Mouse (Mus musculus) ovary, adult 18-20 months (tissue): ENCODE measurements around the gene Atf7.
"Not testable (repeated sequence)": the region's sequence is repeated elsewhere in the genome, so short reads cannot be mapped to it uniquely, and the experiment has no call there.

Experiments used
- DNase-seq: peaks from one replicate; pipeline ENCODE4 v3.0.0; 2022; ENCODE audit warnings: low spot score, mixed read lengths

Atf7 gene

GRCm38 (mm10) chr15:102619486-102619885, 5.8 kb downstream of the Atf7 start:
- no peak for DNase-seq

DNA sequence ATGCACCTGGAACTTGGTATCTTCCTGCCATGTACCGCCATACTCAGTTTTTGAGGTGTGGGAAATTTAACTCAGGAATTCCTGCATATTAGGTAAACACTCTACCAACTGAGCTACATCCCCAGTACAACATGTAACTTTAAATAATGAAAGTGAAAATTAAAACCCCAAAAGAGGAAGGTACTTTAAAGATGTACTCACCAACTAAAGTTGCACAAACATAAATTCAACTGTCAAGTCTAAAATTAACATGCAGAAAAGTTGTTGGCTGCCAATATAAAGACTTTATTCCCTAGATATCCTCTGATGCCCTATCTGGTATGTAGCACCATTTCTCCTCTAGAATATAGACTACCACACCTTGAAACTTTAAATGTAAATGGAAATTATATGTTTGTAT, 7.6 kb downstream of the Atf7 start:
- no peak for DNase-seq

- no peak for DNase-seq
Observed at GRCm38 (mm10) chr15:102616174-102616573, 9.1 kb downstream of the Atf7 start.

DNA sequence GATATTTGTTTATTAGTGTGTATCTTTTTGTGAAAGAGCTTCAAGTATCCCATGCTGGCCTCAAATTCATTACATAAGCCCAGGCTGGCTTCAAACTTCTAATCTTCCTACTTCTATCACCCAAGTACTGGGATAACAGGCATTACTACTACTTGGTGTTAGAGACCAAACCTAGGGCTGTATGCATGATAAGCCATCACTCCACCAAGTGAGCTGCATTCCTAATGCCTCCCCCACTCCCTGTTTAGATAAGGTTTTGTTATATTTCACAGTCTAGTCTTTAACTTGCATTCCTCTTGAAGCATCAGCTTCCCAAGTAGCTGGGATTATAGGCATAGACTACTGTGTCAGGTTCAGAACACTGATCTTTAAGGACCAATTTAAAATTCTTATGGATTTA, 11.0 kb downstream of the Atf7 start:
- DNase-seq: no peak

DNA sequence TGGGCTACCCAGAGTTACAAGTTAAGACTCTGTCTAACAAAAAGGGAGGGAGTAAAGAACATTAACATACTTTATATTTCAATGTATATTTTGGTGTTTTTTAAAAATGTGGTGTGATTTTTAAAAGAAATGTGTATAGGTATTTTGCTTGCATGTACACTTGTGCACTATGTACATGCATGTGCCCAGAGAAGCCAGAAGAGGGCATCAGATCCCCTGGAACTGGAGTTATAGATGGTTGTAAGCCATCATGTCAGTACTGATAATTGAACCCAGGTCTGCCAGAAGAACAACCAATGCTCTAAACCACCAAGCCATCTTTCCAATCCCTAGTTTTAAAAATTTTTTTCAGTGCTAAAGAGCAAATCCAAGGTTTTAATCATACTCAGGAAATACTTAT, 12.3 kb downstream of the Atf7 start:
- DNase-seq: no peak

GRCm38 (mm10) chr15:102608586-102608985, 16.7 kb downstream of the Atf7 start:
- DNase-seq: not testable (repeated sequence)

DNA sequence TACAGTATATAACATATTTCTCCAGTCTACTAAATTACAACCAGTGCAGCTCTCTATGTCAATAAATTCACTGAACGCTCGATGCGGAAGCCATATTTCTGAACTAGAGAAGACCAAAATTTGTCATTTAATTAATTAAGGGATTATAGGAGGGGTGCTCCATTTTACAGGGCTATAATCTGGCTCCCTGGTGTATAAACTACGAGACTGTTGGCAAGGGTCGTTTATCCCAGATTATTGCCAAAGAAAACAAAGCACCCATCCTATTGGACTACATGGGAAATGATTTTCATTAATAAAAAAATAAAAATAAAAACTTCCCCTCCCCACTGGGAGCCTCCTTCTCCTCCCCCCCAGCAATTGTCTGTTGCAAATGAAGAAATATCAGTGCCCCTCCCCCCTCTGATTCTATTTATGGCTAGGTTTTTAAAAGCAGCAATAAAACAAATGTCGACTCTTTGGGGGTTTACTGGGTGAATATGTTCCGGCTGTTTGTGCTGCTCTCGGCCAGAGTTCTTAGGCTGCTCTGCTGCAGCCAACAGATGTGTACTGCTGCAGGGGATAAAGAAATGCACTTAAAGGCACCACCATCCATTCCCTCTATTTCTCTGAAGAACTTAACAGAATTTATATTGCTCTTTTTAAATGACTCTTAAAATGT, 31.1 kb downstream of the Atf7 start:
- no peak for DNase-seq

GRCm38 (mm10) chr15:102592674-102593073, 32.6 kb downstream of the Atf7 start:
- DNase-seq: no peak

DNA sequence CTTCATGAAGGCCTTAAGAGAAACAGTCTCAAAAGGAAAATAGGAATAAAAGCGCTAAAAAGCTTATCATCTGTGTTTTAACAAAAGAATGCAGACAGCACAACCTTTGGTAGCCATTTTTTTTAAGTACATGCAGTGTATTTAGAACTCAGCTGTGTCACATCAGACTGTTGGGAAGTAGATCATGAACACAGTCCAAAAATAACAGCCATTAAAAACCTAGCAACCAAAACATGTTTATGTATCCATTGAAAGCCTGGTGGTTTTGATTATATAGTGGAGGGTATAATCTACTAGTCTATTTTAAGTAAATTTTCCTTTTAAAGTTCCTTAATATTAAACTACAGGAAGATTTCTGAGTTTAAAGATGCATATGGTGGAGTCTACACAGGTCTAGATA, 34.7 kb downstream of the Atf7 start:
- DNase-seq: no peak

DNA sequence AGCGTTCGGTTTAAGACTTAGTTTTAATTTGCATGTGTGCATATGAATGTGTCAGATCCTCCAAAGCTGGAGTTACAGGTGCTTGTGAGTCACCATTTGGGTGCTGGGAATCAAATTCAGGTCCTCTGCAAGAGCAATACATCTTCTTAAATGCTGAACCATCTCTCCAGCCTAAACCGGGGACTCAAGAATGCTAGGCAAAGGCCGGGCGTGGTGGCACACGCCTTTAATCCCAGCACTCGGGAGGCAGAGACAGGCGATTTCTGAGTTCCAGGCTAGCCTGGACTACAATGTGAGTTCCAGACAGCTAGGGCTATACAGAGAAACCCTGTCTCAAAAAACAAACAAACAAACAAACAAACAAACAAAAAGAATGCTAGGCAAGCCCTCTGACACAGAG, 35.4 kb downstream of the Atf7 start:
- DNase-seq: no peak

GRCm38 (mm10) chr15:102585501-102585900, 39.8 kb downstream of the Atf7 start:
- no peak for DNase-seq

DNA sequence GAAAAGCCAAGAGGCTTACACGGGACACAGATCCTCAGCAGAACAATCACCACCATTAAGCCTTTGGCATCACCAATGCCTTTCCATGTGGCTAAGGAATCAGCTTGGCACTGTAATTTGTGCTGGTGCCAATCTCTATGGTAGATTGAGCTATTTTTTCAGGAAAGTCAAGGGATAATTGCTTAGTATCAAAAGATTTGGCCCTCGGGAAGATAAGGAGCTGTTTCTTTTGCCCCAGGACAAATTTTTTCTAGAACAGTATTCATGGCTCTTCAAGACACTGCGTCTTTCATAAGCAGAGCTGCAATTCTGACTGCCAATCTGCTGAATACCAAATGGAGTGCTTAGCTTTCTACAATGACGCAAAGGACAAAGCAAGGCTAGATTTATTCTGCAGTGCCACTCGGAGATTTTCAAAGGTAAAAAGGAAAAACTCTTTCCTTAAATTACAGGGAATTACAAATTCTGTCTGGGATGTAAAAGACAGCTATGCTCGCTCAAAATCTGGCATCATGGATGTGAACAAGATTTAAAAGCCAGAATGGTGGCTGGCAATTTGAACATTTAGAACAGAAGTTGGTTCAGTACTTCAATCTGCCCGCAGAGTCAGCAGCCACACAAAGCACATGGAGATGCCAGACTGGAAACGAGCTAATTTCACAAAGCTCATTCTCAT, 41.4 kb downstream of the Atf7 start:
- DNase-seq: no peak

DNA sequence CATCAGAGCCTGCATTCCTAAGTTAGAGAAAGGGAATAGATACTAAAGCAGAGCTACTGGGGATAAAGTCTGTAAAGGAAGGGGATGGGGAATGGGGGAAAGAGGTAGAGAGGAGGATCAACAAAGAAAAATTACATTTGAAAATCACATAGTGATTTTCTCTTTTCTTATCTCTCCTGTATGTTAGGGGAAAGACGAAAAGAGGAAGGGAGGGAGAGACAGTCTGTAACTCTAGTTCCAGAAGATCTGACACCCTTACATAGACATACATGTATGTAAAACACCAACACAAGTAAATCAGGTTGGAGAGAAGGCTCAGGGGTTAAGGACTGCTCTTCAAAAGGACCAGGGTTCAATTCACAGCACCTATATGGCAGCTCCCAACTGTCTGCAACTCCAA, 44.1 kb downstream of the Atf7 start:
- no peak for DNase-seq

- DNase-seq: no peak
Observed at GRCm38 (mm10) chr15:102578351-102578750, 46.9 kb downstream of the Atf7 start.

DNA sequence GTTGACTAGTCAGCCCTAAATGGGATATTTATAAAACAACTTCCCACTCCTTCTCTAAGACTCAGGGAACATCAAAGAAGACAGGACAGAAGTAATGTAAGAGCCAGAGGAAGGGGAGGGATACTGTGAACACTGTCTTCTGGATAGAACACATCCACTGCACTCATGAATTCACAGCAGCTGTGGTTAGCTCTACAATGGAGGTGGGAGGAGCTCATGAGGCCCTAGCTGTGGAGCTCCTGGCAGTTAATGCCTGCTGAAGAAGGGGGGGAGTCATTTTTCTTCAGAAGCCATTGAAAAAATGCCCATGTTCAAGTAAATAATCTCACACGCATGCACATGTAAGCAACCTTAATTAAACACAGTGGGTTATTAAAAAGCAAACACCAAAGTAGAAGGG, 48.3 kb downstream of the Atf7 start:
- no peak for DNase-seq

- no peak for DNase-seq
Observed at GRCm38 (mm10) chr15:102572081-102572480, 53.2 kb downstream of the Atf7 start.

DNA sequence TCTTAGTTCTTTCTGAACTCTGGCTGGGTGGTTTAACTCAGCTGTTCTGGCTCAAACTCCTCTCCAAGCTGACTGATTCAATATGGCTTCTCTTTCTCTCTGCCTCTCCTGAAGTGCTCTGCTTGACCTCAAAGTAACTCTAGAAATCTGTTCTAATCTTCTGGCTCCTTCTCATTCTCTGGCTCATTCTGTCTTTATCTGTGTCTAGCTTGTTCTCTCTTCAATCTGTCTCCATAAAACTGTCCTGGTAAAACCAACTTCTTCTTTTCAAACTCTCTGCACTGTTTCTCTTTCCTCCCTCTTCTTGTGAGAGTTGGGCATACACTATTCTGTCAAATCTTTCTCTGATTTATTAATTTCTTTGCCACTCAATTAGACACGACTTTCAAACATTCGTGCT, 57.4 kb downstream of the Atf7 start:
- DNase-seq: no peak

DNA sequence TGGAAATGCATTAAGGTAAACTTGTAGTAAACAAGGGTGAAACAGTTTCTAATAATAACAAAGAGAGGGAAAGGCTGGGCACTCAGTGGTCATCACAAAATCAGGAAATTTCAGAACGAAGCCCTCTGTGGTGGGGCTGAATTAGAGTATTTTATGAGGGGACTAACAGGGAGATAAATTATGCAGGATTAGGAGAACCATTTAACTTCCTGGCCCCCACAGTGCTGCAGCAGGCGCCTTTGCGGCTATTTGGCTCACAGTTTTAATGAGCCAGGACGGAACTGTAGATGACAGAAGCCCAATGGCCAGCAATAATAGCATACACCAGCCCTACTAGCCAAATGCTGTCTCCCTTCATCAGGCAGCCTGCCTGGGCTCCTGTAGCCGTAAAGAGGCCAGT, 61.6 kb downstream of the Atf7 start:
- DNase-seq: no peak

- no peak for DNase-seq
Observed at GRCm38 (mm10) chr15:102563061-102563460, 62.2 kb downstream of the Atf7 start.

GRCm38 (mm10) chr15:102562491-102562890, 62.8 kb downstream of the Atf7 start:
- no peak for DNase-seq

DNA sequence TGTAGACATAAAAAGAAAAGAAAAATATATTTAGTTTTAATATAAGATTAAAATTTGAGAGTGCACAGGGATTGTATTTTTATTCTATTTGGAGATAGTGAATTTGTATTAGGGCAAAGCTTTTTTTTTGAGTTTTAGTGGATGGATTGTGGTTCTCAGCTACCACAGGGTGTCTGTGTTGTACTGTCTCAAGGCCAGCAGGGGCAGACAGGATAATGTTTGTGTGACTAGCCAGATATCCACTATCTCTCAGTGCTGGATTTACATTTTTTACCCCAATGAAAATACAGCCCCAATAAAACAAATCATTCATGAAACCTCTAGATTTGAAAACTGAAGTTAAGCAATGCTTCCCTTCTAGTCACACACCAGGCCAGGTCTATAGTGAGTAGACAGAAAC, 67.7 kb downstream of the Atf7 start:
- DNase-seq: peak; percentile 35

- no peak for DNase-seq
Observed at GRCm38 (mm10) chr15:102555581-102555980, 69.7 kb downstream of the Atf7 start.

- no peak for DNase-seq
Observed at GRCm38 (mm10) chr15:102552599-102552998, 72.7 kb downstream of the Atf7 start.

DNA sequence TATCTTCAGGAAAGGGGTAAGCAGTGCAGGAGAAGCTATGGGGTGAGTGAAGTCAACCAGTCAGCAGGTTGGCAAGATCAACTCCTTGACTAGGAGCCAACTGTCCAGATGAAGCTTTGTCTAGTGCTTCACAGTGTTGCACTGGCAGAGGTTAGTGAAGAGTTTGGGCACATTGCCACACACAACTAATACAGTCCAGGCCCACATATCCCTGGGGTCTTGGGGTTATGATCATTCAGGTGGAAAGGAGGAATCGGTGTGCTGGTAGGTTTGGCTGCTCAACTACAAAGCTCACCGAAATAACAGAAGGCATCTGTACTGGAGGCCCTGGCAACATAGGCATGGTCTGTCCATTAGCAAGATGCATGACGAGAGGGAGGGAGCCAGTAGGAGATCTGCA, 77.8 kb downstream of the Atf7 start:
- DNase-seq: no peak
